Mouse (Mus musculus): ENCODE measurements around the gene Rbpj. TPM values are rescaled to one million over a fixed set of nuclear protein-coding genes. Genes with fewer than 3 reads are reported as not detected.
A peak's percentile ranks its signal among the peaks of the same experiment; 100 is the strongest.

Rbpj gene
- total and polyA plus RNA-seq, 2 experiments from 2014 or later = 12.6 to 22.0 TPM

GRCm38 (mm10) chr5:53469777-53470131 is 3.8 kb downstream of the Rbpj start:
- Histone ChIP-seq H3K36me3 (replicated peaks; ENCODE audit: control insufficient read depth, insufficient read depth, low read length) (no peaks in the 10 kb centered on the region), H3K9me3 (replicated peaks; ENCODE audit: control insufficient read depth, low read length) (no peaks in the 10 kb centered on the region), H3K27me3 (ENCODE audit: control insufficient read depth, insufficient read depth, low read length) (no peaks in the 10 kb centered on the region), H3K9ac (replicated peaks; ENCODE audit: low read depth, low read length) (peak overlapping the region; percentile 27; the same call in 1 of the 2 replicates), H3K4me1 (ENCODE audit: control insufficient read depth, insufficient read depth) (peaks cover 15% of the 10 kb centered on the region), H3K4me2 (ENCODE audit: low read depth, low read length) (peak overlapping the region; percentile 57), H3K27ac (ENCODE audit: low read depth) (peak overlapping the region; percentile 87), H3K4me3 (ENCODE audit: low read depth, low read length) (peak overlapping the region; percentile 29)
- no peak for DNase-seq (ENCODE audit: low spot score)
- WGBS = 17% methylated on average over 9 of the region's 9 CpGs
- ATAC-seq (ENCODE audit: insufficient read depth, low read depth) = peak; percentile 34; the same call in 1 of the 2 replicates
- TF ChIP-seq EP300 (IDR thresholded peaks at IDR 0.05; ENCODE audit: low read depth) (no peak), CTCF (IDR thresholded peaks at IDR 0.05; ENCODE audit: low read depth) (0 out of 2 replicates have a peak, but pooled peaks have one; percentile 1)

- Histone ChIP-seq H3K4me3 (ENCODE audit: low read depth, low read length) (peak overlapping the region; percentile 29), H3K36me3 (replicated peaks; ENCODE audit: control insufficient read depth, insufficient read depth, low read length) (no peaks in the 10 kb centered on the region), H3K4me1 (ENCODE audit: control insufficient read depth, insufficient read depth) (peaks cover 15% of the 10 kb centered on the region), H3K27me3 (ENCODE audit: control insufficient read depth, insufficient read depth, low read length) (no peaks in the 10 kb centered on the region), H3K9me3 (replicated peaks; ENCODE audit: control insufficient read depth, low read length) (no peaks in the 10 kb centered on the region), H3K4me2 (ENCODE audit: low read depth, low read length) (peak overlapping the region; percentile 57), H3K27ac (ENCODE audit: low read depth) (peak overlapping the region; percentile 87), H3K9ac (replicated peaks; ENCODE audit: low read depth, low read length) (peak overlapping the region; percentile 27; the same call in 1 of the 2 replicates)
- WGBS = 13% methylated on average over 16 of the region's 16 CpGs
- ATAC-seq (ENCODE audit: insufficient read depth, low read depth) = peak; percentile 50
- peak; percentile 75 for DNase-seq (ENCODE audit: low spot score)
- TF ChIP-seq EP300 (IDR thresholded peaks at IDR 0.05; ENCODE audit: low read depth) (no peak), CTCF (IDR thresholded peaks at IDR 0.05; ENCODE audit: low read depth) (peak; percentile 12)
These were observed 4.5 kb downstream of the Rbpj start for GRCm38 (mm10) chr5:53470141-53471079.

GRCm38 (mm10) chr5:53472485-53472884 is 6.5 kb downstream of the Rbpj start:
- 49% methylated on average over 11 of the region's 11 CpGs for WGBS

GRCm38 (mm10) chr5:53479161-53479560 is 13.2 kb downstream of the Rbpj start:
- DNase-seq (ENCODE audit: low spot score) (no peak), ATAC-seq (ENCODE audit: insufficient read depth, low read depth) (no peak)
- no peaks in the 10 kb centered on the region for H3K9me3 ChIP-seq (replicated peaks; ENCODE audit: control insufficient read depth, low read length)
- no peak overlapping the region for H3K9ac ChIP-seq (replicated peaks; ENCODE audit: low read depth, low read length)
- H3K36me3 ChIP-seq (replicated peaks; ENCODE audit: control insufficient read depth, insufficient read depth, low read length) = no peaks in the 10 kb centered on the region
- H3K27ac ChIP-seq (ENCODE audit: low read depth) = no peak overlapping the region
- no peaks in the 10 kb centered on the region for H3K4me1 ChIP-seq (ENCODE audit: control insufficient read depth, insufficient read depth)
- TF ChIP-seq EP300 (IDR thresholded peaks at IDR 0.05; ENCODE audit: low read depth) = no peak
- TF ChIP-seq CTCF (IDR thresholded peaks at IDR 0.05; ENCODE audit: low read depth) = no peak
- no peak overlapping the region for H3K4me2 ChIP-seq (ENCODE audit: low read depth, low read length)
- no peak overlapping the region for H3K4me3 ChIP-seq (ENCODE audit: low read depth, low read length)
- H3K27me3 ChIP-seq (ENCODE audit: control insufficient read depth, insufficient read depth, low read length) = no peaks in the 10 kb centered on the region
- WGBS = 76% methylated on average over 6 of the region's 6 CpGs

More at GRCm38 (mm10) chr5:53472485-53472884, 6.5 kb downstream of the Rbpj start:
- H3K27me3 ChIP-seq (ENCODE audit: control insufficient read depth, insufficient read depth, low read length) = no peaks in the 10 kb centered on the region
- no peaks in the 10 kb centered on the region for H3K36me3 ChIP-seq (replicated peaks; ENCODE audit: control insufficient read depth, insufficient read depth, low read length)
- no peak overlapping the region for H3K4me2 ChIP-seq (ENCODE audit: low read depth, low read length)
- ATAC-seq (ENCODE audit: insufficient read depth, low read depth) = peak; percentile 35
- TF ChIP-seq CTCF (IDR thresholded peaks at IDR 0.05; ENCODE audit: low read depth) (no peak), EP300 (IDR thresholded peaks at IDR 0.05; ENCODE audit: low read depth) (no peak)
- H3K27ac ChIP-seq (ENCODE audit: low read depth) = peak overlapping the region; percentile 23
- DNase-seq (ENCODE audit: low spot score) = peak; percentile 55
- peaks cover 15% of the 10 kb centered on the region for H3K4me1 ChIP-seq (ENCODE audit: control insufficient read depth, insufficient read depth)
- no peak overlapping the region for H3K9ac ChIP-seq (replicated peaks; ENCODE audit: low read depth, low read length)
- H3K9me3 ChIP-seq (replicated peaks; ENCODE audit: control insufficient read depth, low read length) = no peaks in the 10 kb centered on the region
- H3K4me3 ChIP-seq (ENCODE audit: low read depth, low read length) = no peak overlapping the region

GRCm38 (mm10) chr5:53479891-53480290 is 13.9 kb downstream of the Rbpj start:
- H3K36me3 ChIP-seq (replicated peaks; ENCODE audit: control insufficient read depth, insufficient read depth, low read length) = no peaks in the 10 kb centered on the region
- no peak for ATAC-seq (ENCODE audit: insufficient read depth, low read depth)
- no peaks in the 10 kb centered on the region for H3K4me1 ChIP-seq (ENCODE audit: control insufficient read depth, insufficient read depth)
- H3K4me3 ChIP-seq (ENCODE audit: low read depth, low read length) = no peak overlapping the region
- H3K27me3 ChIP-seq (ENCODE audit: control insufficient read depth, insufficient read depth, low read length) = no peaks in the 10 kb centered on the region
- DNase-seq (ENCODE audit: low spot score) = no peak
- H3K9me3 ChIP-seq (replicated peaks; ENCODE audit: control insufficient read depth, low read length) = no peaks in the 10 kb centered on the region
- no peak overlapping the region for H3K9ac ChIP-seq (replicated peaks; ENCODE audit: low read depth, low read length)
- TF ChIP-seq CTCF (IDR thresholded peaks at IDR 0.05; ENCODE audit: low read depth) (no peak), EP300 (IDR thresholded peaks at IDR 0.05; ENCODE audit: low read depth) (no peak)
- no peak overlapping the region for H3K27ac ChIP-seq (ENCODE audit: low read depth)
- H3K4me2 ChIP-seq (ENCODE audit: low read depth, low read length) = no peak overlapping the region
- 71% methylated on average over 5 of the region's 5 CpGs for WGBS
